Mouse (Mus musculus): ENCODE measurements around the gene Uggt2.

The Uggt2 gene

DNA sequence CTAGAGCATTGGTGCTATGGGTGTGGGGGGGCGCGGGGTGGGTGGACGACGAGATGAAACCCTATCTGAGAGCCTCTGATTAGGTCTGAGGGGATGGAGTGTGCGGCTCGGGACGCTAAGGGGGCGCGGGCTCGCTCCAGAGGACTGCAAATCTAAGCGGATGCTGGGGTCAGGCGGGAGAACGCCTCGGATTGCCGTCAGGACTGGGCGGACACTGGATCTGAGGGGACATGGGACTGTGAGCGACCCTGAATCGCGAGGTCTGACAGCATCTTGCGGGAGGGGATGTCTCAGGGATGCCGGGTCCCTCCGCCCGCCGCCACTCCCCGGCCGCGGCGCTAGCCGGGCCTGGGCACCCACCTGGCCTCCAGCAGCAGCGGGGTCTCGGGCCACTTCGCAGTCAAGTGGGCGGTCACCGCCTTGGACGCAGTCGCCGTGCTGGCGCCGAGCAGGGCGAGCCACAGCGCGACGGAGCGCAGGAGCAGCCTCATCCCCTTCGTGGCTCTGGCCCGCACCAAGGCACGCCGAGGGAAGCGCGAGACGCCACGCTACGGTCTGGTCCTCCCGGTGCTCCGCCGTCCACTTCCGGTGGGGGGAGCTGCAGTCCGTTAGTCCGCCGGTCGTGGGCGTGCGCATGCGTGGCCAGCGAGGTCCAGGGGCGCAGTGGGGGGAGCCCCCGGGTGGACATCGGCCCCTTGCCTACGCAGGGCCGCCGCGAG lies at the start of gene Uggt2:
TSS of gene Uggt2 (minus strand) at position 580 of the 719 bp plus-strand sequence.
- in situ Hi-C loops (cut with MboI, MseI), result no loop called here

DNA sequence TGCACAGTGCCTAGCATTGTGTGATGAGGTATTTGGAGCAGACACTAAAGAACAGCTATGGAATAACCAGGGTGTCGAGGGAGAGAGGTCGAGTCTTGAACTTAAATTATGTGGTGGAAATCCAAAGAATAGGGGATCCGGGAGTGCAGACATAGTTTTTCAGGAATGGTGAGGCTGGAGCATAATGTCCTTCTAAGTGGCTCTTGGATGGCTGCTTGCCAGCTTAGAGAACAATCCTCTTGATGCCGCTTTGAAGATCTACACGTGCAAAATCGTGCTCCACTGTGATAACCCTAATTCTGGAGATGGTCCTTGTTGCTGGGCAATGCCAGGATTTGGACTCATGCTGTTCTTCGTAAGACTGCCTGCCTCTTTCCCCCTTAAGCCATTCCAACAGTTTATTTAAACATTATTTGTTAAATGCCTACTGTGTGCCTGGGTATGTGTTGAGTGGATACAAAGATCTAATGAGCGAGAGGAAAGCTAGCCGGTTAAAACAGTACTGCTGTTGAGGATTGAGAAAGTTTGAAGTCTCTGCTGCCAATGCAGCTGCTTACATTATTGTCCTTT lies 40.2 kb upstream of the Uggt2 start:
- in situ Hi-C loops (cut with MboI, MseI), result no loop called here

- in situ Hi-C loops (cut with MboI, MseI), result no loop called here
Measured at GRCm38 (mm10) chr14:119138786-119139100, 39.5 kb upstream of the Uggt2 start.

DNA sequence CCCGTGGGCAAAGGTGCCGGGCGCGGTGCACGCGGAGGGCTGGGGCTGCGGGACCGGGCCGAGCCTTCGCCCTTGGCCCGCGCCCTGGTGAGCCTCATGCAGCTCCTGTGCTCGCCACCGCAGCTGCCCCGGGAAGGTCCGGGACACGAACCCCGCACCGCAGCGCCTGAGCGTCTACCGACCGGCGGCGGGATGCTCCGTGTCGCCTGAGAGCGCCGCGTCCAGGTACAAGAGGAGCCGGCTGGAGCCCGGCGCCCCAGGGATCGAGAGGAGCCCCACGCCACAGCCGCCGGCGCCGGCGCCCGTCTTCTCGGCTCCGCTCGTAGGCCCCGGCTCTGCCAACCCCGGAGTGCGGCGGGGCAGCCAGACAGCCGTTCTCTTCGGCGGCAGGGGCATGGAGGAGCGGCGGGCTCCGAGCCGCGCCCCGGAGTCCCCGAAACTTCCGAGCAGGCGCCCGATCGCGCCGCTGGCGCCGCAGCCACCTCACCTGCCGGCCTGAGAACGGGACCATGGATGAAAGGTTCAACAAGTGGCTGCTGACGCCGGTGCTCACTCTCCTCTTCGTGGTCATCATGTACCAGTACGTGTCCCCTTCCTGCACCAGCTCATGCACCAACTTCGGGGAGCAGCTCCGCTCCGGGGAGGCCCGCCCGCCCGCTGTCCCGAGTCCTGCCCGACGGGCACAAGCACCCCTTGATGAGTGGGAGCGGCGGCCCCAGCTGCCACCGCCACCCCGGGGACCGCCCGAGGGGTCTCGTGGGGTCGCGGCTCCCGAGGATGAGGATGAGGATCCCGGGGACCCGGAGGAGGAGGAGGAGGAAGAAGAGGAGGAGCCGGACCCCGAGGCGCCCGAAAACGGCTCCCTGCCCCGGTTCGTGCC lies 38.9 kb upstream of the Uggt2 start, which contains the start of gene Hs6st3:
TSS of gene Hs6st3 (plus strand) at position 436 of the 880 bp plus-strand sequence.
- in situ Hi-C loops (cut with MboI, MseI), result no loop called here

- in situ Hi-C loops (cut with MboI, MseI), result no loop called here
Measured at GRCm38 (mm10) chr14:119137512-119137905, 38.3 kb upstream of the Uggt2 start.

- in situ Hi-C loops (cut with MboI, MseI), result no loop called here
Measured at GRCm38 (mm10) chr14:119127330-119127729, 28.1 kb upstream of the Uggt2 start.

DNA sequence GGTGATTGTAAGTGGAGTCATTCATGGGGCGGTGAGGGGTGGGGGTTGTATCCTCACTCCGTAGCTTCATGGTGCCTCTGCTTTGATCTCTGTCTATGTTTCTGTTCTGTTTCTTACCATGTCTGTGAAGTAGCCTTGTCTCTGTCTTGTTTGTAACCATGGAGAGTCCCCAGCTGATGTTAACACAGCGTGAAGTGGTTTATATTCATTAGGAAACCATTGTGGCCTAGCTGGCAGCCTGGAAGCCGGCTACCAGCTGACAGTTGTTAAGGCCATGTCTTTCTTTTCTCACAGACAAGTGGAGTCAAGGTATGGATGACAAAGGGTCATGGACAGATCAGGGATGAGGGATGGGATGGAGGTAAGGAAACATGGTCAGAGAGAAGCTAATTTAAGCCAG lies 26.6 kb upstream of the Uggt2 start:
- in situ Hi-C loops (cut with MboI, MseI), result no loop called here

DNA sequence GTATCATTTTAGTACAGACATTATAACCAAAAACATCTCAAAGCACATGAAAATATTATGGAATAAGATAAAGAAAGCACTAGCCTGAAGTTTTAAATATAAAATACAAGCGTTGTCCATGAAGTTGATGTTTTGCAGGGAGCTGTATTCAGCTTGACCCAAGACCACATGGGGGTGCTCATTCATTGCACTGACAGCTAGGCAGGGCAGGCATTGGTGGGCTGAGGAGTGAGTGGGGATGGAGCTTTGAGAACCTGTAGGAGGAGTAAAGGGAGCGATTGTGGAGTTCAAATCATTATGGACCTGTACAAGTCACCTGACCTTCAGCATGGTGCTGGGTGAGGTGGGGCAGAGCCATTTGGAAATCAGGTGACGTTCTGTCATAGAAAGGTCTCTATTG lies 24.8 kb upstream of the Uggt2 start:
- in situ Hi-C loops (cut with MboI, MseI), result no loop called here

DNA sequence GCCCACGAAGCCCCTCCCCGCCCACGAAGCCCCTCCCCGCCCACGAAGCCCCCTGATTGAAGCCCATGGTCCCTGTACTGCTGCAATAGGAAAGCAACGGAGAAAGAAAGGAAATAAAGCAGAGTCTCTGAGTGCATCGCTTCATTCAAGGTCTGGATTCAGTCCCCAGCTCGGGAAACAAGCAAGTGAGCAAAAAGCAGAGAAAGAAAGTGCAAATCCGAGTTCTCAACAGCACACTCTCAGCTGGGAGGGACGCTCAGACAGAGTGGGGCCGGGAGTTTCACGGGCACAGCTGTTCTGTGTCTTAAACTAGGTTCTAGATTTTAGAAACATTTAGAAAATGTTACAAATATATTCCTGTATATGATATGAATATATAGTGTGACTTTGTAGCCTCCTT lies 24.4 kb upstream of the Uggt2 start:
- in situ Hi-C loops (cut with MboI, MseI), result no loop called here

- in situ Hi-C loops (cut with MboI, MseI), result no loop called here
Measured at GRCm38 (mm10) chr14:119112558-119112957, 13.3 kb upstream of the Uggt2 start.

DNA sequence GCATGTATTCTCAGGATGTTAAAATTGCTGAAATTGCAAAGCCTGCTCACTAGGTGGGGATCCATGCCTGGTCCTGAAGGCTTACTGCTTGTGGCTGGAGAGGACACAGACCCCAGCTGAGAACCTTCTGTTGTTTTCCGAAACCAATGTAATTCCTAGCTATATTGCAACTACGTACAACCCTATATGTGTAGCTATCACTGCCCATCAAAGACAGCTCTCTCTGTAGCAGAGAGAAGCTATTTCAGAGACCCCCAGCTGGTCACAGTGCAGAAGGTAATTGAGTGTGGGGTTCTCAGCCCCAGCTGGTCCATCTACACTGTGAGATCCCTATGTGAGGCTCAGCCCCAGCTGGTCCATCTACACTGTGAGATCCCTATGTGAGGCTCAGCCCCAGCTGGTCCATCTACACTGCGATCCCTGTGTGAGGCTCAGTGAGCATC lies 10.6 kb upstream of the Uggt2 start:
- in situ Hi-C loops (cut with MboI, MseI), result no loop called here

GRCm38 (mm10) chr14:119108776-119109301 lies 9.6 kb upstream of the Uggt2 start:
- in situ Hi-C loops (cut with MboI, MseI), result no loop called here

DNA sequence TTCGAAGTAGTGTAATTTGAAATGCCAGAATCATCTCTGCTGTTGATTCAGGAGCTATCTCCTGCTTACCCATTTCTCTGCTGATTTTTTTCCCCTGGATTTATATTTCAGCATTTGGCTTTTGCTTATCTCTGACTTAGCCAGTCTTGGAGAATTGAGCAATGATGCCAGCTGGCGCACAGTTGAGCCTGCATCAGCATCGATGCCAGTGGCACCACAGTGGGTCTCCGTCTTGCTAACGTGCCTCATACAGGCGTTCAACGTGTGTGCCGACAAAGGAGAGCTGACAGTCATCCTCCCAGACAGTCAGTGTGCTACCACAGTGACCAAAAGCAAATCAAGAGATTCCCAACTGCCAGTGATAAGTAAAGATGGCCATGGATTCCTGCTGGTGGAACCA lies 8.4 kb upstream of the Uggt2 start:
- in situ Hi-C loops (cut with MboI, MseI), result no loop called here

DNA sequence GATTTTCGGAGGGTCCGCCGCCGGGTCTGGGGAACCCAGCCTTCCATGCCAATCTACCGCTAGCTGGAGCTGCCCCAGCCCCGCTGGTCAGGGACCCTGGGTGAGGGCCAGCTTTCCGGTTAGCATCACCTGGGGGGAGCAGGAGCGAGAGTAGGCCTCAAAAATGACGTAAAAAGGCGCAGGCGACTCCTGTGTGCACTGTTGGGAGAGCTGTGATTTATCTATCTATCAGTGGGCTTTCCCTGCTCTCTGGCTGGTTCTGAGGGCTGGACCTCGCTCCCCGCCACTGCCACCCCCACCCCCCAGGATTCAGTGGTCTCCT lies 301 bp upstream of the Uggt2 start:
- in situ Hi-C loops (cut with MboI, MseI), result no loop called here

DNA sequence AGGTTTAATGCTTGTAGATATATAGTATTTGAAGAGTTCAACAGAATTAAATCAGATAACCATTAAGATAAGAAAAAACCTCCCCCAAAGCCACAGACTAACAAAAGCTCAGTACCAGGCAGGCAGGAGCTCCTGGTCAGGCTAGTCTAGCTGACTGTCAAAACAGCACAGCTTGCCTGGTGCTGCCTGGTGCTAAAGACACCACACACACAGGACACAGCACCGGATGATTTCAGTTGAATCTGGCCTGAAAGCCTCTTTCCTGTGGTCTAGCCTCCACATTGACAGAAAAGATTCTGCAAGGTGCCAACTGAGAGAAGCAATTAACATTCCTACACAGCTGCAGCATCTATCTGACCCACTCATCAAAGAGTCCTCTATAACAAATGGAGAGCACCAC lies 37.4 kb downstream of the Uggt2 start:
- in situ Hi-C loops (cut with MboI, MseI), result no loop called here

DNA sequence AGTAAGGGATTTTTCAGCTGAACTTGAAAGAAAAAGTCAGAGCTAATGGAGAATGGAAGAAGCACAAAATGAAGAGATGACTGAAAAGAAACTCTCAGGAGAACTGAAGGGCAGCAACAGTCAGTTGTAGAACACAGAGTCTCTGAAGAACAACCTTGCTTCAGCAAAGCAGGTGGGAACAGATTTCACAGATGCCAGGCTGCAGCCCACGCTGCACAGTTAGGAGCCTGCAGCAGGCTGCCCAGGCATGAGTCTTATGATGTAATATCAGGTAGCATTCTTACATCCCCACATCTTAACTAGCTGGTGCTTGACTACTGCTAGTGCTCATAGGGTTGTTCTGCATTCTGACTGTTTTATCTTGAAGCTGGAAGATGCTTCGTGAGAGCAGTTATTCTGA lies 38.5 kb downstream of the Uggt2 start:
- in situ Hi-C loops (cut with MboI, MseI), result no loop called here

GRCm38 (mm10) chr14:119057014-119057413 lies 42.2 kb downstream of the Uggt2 start:
- in situ Hi-C loops (cut with MboI, MseI), result no loop called here

GRCm38 (mm10) chr14:119052969-119053368 lies 46.3 kb downstream of the Uggt2 start:
- in situ Hi-C loops (cut with MboI, MseI), result no loop called here

- in situ Hi-C loops (cut with MboI, MseI), result no loop called here
Measured at GRCm38 (mm10) chr14:119052361-119052760, 46.9 kb downstream of the Uggt2 start.

DNA sequence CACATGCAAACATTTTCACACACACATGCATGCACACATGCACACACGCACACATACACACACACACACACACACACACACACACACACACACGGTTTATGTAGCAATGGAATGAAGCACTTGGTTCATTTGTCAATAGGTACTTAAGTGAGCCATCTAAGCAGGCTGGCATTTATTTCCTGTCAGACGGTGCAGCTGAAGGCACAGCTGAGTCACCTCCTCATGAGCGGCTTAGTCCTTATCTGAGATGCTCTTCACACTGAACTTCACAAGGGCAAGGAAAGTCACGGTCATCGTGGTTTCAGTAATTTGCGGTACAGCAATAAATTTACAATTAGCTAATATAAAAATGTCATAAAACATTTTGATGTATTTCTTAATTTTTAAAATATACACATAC lies 55.5 kb downstream of the Uggt2 start:
- in situ Hi-C loops (cut with MboI, MseI), result no loop called here

DNA sequence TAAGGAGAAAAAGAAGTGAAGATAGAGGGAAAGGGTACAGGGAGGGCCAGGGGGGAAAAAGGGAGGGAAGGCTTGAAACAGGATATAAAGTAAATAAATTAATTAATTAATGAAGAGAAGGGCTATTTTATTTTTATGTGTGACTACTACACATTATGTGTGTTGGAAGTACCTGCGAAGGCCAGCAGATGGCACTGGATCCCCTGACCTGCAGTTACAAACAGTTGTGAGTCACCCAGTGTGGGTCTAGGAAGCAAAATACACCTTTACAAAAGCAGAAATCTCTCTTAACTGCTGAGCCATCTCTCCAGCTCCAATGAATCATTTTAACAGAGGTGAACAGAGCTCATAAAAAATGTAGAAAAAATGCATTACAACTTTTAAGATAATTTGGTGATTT lies 59.0 kb downstream of the Uggt2 start:
- in situ Hi-C loops (cut with MboI, MseI), result no loop called here

- in situ Hi-C loops (cut with MboI, MseI), result no loop called here
Measured at GRCm38 (mm10) chr14:119037755-119038154, 61.5 kb downstream of the Uggt2 start.

Data from regulatory T cell (primary cell).